Mouse (Mus musculus) liver, postnatal 0 days (tissue): ENCODE data around the gene Lmln. TPM values are rescaled to one million over a fixed set of nuclear protein-coding genes. Genes with fewer than 3 reads are reported as not detected.

Source experiments
- ATAC-seq: fragments of 200-750 bp; cut with Nextera tagmentation; 2 replicates; pipeline ENCODE4 v1.8.0; 2017; ENCODE audit warnings: mild to moderate bottlenecking, moderate library complexity
- DNase-seq: peaks from one replicate; pipeline ENCODE4 v3.0.0-alpha.2; 2016
- H3K27ac ChIP-seq: fragments of 300-500 bp; sonication (generic); 2 replicates; pipeline ENCODE4 v1.5.1; 2014; ENCODE audit warnings: antibody characterized with exemption, moderate library complexity, mild to moderate bottlenecking, low read depth
- H3K27me3 ChIP-seq: fragments of 300-500 bp; sonication (generic); 2 replicates; pipeline ENCODE4 v1.6.1; 2014; ENCODE audit warnings: low read length, control low read depth, mixed read lengths; ENCODE audit not compliant: insufficient read depth
- H3K36me3 ChIP-seq: fragments of 300-500 bp; sonication (generic); replicated peaks from 2 replicates; pipeline ENCODE4 v1.6.1; 2014; ENCODE audit warnings: mild to moderate bottlenecking, control low read depth, low read length, moderate library complexity, mixed read lengths; ENCODE audit not compliant: insufficient read depth
- H3K4me1 ChIP-seq: fragments of 300-500 bp; sonication (generic); 2 replicates; pipeline ENCODE4 v1.6.1; 2014; ENCODE audit warnings: antibody characterized with exemption, mild to moderate bottlenecking, control low read depth; ENCODE audit not compliant: insufficient read depth
- H3K4me2 ChIP-seq: fragments of 300-500 bp; sonication (generic); 2 replicates; pipeline ENCODE4 v1.6.1; 2014; ENCODE audit warnings: low read depth, mild to moderate bottlenecking, low read length, moderate library complexity, mixed read lengths
- H3K4me3 ChIP-seq: fragments of 300-500 bp; sonication (generic); 2 replicates; pipeline ENCODE4 v1.5.1; 2014; ENCODE audit warnings: low read depth, low read length
- H3K9ac ChIP-seq: fragments of 300-500 bp; sonication (generic); replicated peaks from 2 replicates; pipeline ENCODE4 v1.6.1; 2014; ENCODE audit warnings: mild to moderate bottlenecking, moderate library complexity
- H3K9me3 ChIP-seq: fragments of 300-500 bp; sonication (generic); 2 replicates; pipeline ENCODE4 v1.6.1; 2016; ENCODE audit warnings: mild to moderate bottlenecking, control low read depth, low read length, mixed read lengths
- CTCF ChIP-seq: sonication (generic); IDR thresholded peaks from 2 replicates; pipeline ENCODE4 v1.5.1; 2016; ENCODE audit warnings: antibody characterized with exemption, low read depth
- EP300 ChIP-seq: IDR thresholded peaks from 2 replicates; pipeline ENCODE4 v1.6.1; 2016; ENCODE audit warnings: antibody characterized with exemption, low read depth, mild to moderate bottlenecking
- WGBS: fragments of 180-500 bp; shearing (Covaris S2); extraction: QIAGEN DNeasy Blood & Tissue Kit; methylation state at CpG from one replicate; pipeline ENCODE4 v1.1.7; 2014; ENCODE audit not compliant: insufficient replicate concordance; 5-methylcytosine and 5-hydroxymethylcytosine counted together
- polyA plus RNA-seq: library from polyadenylated mRNA; unstranded; fragments of >200 nt; fragmentation: Nextera tagmentation; extraction: Ambion mirVana; gene quantifications from 2 replicates; pipeline ENCODE4 v1.2.1, GENCODE M21; 2015

The Lmln gene
- polyA plus RNA-seq, 1 experiment from 2014 or later: 1.2 TPM

GRCm38 (mm10) chr16:33019117-33019770, 43.1 kb upstream of the Lmln start:
- WGBS: 55% methylated on average over 21 of the region's 21 CpGs
- H3K27ac ChIP-seq: peak overlapping the region; percentile 29
- no peaks in the 10 kb centered on the region for H3K27me3 ChIP-seq
- peaks cover 8% of the 10 kb centered on the region for H3K36me3 ChIP-seq
- ATAC-seq (peak; percentile 58; the same call in 1 of the 2 replicates), DNase-seq (no peak)
- peak overlapping the region; percentile 41; the same call in 1 of the 2 replicates for H3K9ac ChIP-seq
- H3K4me2 ChIP-seq: peak overlapping the region; percentile 53
- no peaks in the 10 kb centered on the region for H3K4me1 ChIP-seq
- H3K4me3 ChIP-seq: peak overlapping the region; percentile 8; the same call in 1 of the 2 replicates
- H3K9me3 ChIP-seq: no peaks in the 10 kb centered on the region
- no peak for TF ChIP-seq CTCF
- no peak for TF ChIP-seq EP300

GRCm38 (mm10) chr16:33021381-33021780, 40.9 kb upstream of the Lmln start:
- no peak overlapping the region for H3K4me2 ChIP-seq
- H3K27me3 ChIP-seq: no peaks in the 10 kb centered on the region
- TF ChIP-seq CTCF (no peak), EP300 (no peak)
- no peak for ATAC-seq
- no peak overlapping the region for H3K27ac ChIP-seq
- H3K9me3 ChIP-seq: no peaks in the 10 kb centered on the region
- no peaks in the 10 kb centered on the region for H3K36me3 ChIP-seq
- no peaks in the 10 kb centered on the region for H3K4me1 ChIP-seq
- 68% methylated on average over 3 of the region's 3 CpGs for WGBS
- no peak overlapping the region for H3K4me3 ChIP-seq
- no peak overlapping the region for H3K9ac ChIP-seq
- DNase-seq: no peak

DNA sequence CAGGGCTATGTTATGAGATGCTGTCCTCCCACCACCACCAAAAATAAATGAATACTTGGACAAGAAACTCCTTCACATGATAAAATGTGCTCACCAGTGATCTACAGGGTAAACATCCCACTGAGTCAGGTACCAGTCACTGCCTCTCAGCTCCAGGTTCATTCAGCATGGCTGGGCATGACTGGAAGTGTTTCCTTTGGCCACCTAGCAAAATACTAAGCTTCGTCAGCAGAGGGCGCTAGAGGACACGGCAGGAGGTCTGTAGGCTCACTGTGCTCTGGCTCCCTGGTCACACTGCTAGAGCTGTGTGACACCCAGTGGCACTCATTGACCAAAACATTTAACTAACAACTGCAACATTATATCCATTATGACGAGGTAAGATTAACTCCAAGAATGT, 38.6 kb upstream of the Lmln start:
- 3% methylated on average over 4 of the region's 4 CpGs for WGBS

DNA sequence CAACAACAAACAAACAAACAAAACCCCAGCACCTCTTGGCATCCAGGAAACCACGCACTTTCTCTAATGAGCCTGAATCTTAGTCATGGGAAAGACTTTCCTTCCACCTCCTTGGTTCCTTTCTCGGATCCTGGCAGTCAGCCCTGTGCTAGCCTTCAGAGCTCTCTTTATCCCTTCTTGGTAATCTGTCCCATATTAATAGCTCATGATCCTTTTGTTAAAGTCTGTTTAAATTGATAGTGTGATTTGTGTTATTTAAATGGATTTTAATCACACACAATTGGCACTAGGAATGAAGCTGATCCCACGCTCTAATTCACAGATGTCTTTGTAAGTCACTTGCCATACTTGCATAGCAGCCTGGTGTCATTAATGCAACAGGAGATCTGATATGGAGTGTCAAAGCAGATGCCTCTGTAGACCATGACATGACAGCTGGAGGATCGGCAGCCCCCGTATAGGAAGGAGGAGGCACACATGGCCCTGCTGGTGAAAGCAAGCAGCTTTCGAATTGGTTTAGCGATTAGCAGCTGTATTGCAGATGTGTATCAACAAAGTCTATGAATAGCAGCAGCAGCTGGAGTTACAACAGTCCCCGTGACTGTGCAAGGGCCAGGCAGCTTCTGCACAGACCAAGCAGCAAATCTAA, 37.7 kb upstream of the Lmln start:
- H3K9me3 ChIP-seq: no peaks in the 10 kb centered on the region
- ATAC-seq (no peak), DNase-seq (no peak)
- H3K27ac ChIP-seq: no peak overlapping the region
- no peaks in the 10 kb centered on the region for H3K27me3 ChIP-seq
- H3K9ac ChIP-seq: no peak overlapping the region
- no peaks in the 10 kb centered on the region for H3K4me1 ChIP-seq
- no peaks in the 10 kb centered on the region for H3K36me3 ChIP-seq
- H3K4me3 ChIP-seq: no peak overlapping the region
- H3K4me2 ChIP-seq: no peak overlapping the region
- 65% methylated on average over 8 of the region's 8 CpGs for WGBS
- TF ChIP-seq CTCF: no peak
- no peak for TF ChIP-seq EP300

More for the DNA sequence above, 38.6 kb upstream of the Lmln start:
- ATAC-seq: peak; percentile 75
- DNase-seq: peak; percentile 90
- no peak overlapping the region for H3K27ac ChIP-seq
- H3K4me3 ChIP-seq: no peak overlapping the region
- no peaks in the 10 kb centered on the region for H3K4me1 ChIP-seq
- H3K4me2 ChIP-seq: no peak overlapping the region
- H3K9me3 ChIP-seq: no peaks in the 10 kb centered on the region
- H3K9ac ChIP-seq: no peak overlapping the region
- H3K27me3 ChIP-seq: no peaks in the 10 kb centered on the region
- no peak for TF ChIP-seq EP300
- TF ChIP-seq CTCF: peak; percentile 98
- no peaks in the 10 kb centered on the region for H3K36me3 ChIP-seq

GRCm38 (mm10) chr16:33026357-33026756, 36.0 kb upstream of the Lmln start:
- no peak overlapping the region for H3K4me2 ChIP-seq
- DNase-seq (no peak), ATAC-seq (no peak)
- H3K9ac ChIP-seq: no peak overlapping the region
- TF ChIP-seq EP300: no peak
- TF ChIP-seq CTCF: no peak
- H3K27ac ChIP-seq: no peak overlapping the region
- H3K4me1 ChIP-seq: no peaks in the 10 kb centered on the region
- no peaks in the 10 kb centered on the region for H3K36me3 ChIP-seq
- 48% methylated on average over 7 of the region's 7 CpGs for WGBS
- no peaks in the 10 kb centered on the region for H3K27me3 ChIP-seq
- H3K4me3 ChIP-seq: no peak overlapping the region
- no peaks in the 10 kb centered on the region for H3K9me3 ChIP-seq

GRCm38 (mm10) chr16:33036006-33036405, 26.3 kb upstream of the Lmln start:
- WGBS: 78% methylated on average over 4 of the region's 4 CpGs
- H3K4me1 ChIP-seq: no peaks in the 10 kb centered on the region
- H3K36me3 ChIP-seq: no peaks in the 10 kb centered on the region
- H3K27ac ChIP-seq: no peak overlapping the region
- TF ChIP-seq EP300 (no peak), CTCF (no peak)
- no peak for ATAC-seq
- H3K9ac ChIP-seq: no peak overlapping the region
- no peak for DNase-seq
- no peaks in the 10 kb centered on the region for H3K9me3 ChIP-seq
- no peaks in the 10 kb centered on the region for H3K27me3 ChIP-seq
- no peak overlapping the region for H3K4me2 ChIP-seq
- H3K4me3 ChIP-seq: no peak overlapping the region
